Mouse (Mus musculus) limb, embryonic 14.5 days (tissue): ENCODE measurements around the gene C1qc. TPM values are rescaled to one million over a fixed set of nuclear protein-coding genes. Genes with fewer than 3 reads are reported as not detected.

Experiments used
- ATAC-seq: fragments of 200-750 bp; cut with Nextera tagmentation; 2 replicates; pipeline ENCODE4 v1.8.0; 2017; ENCODE audit warnings: low read depth, moderate number of reproducible peaks, moderate TSS enrichment; ENCODE audit not compliant: low FRiP score
- DNase-seq: peaks from one replicate; pipeline ENCODE4 v3.0.0-alpha.2; 2015; ENCODE audit warnings: low spot score
- H3K27ac ChIP-seq: fragments of 300-500 bp; sonication (generic); replicated peaks from 2 replicates; pipeline ENCODE4 v1.5.1; 2014; ENCODE audit warnings: low read depth, mild to moderate bottlenecking, low read length, moderate library complexity, mixed read lengths
- H3K27me3 ChIP-seq: fragments of 300-500 bp; sonication (generic); 2 replicates; pipeline ENCODE4 v1.6.1; 2014; ENCODE audit warnings: low read length, mixed read lengths; ENCODE audit not compliant: control insufficient read depth, insufficient read depth
- H3K36me3 ChIP-seq: fragments of 300-500 bp; sonication (generic); 2 replicates; pipeline ENCODE4 v1.6.1; 2014; ENCODE audit warnings: mild to moderate bottlenecking, low read length, moderate library complexity, mixed read lengths; ENCODE audit not compliant: control insufficient read depth, insufficient read depth
- H3K4me1 ChIP-seq: fragments of 300-500 bp; sonication (generic); 2 replicates; pipeline ENCODE4 v1.6.1; 2014; ENCODE audit warnings: antibody characterized with exemption, low read length, mixed read lengths; ENCODE audit not compliant: control insufficient read depth, insufficient read depth
- H3K4me2 ChIP-seq: fragments of 300-500 bp; sonication (generic); replicated peaks from 2 replicates; pipeline ENCODE4 v1.6.1; 2014; ENCODE audit warnings: low read depth, mild to moderate bottlenecking, low read length, moderate library complexity; ENCODE audit not compliant: severe bottlenecking
- H3K4me3 ChIP-seq: fragments of 300-500 bp; sonication (generic); replicated peaks from 2 replicates; pipeline ENCODE4 v1.5.1; 2014; ENCODE audit warnings: low read length
- H3K9ac ChIP-seq: fragments of 300-500 bp; sonication (generic); 2 replicates; pipeline ENCODE4 v1.6.1; 2014; ENCODE audit warnings: mild to moderate bottlenecking, low read depth, low read length, moderate library complexity; ENCODE audit not compliant: severe bottlenecking
- H3K9me3 ChIP-seq: fragments of 300-500 bp; sonication (generic); 2 replicates; pipeline ENCODE4 v1.6.1; 2016; ENCODE audit warnings: low read length; ENCODE audit not compliant: control insufficient read depth
- POLR2A ChIP-seq: fragments of 200-500 bp; IDR thresholded peaks from 2 replicates; pipeline ENCODE4 v1.8.0; 2012; ENCODE audit warnings: inconsistent platforms, mild to moderate bottlenecking, moderate library complexity, borderline replicate concordance; ENCODE audit not compliant: insufficient read depth, insufficient read length; ENCODE audit errors: extremely low read depth
- WGBS: fragments of 180-500 bp; shearing (Covaris S2); extraction: QIAGEN DNeasy Blood & Tissue Kit; methylation state at CpG from one replicate; pipeline ENCODE4 v1.1.7; 2014; 5-methylcytosine and 5-hydroxymethylcytosine counted together
- polyA plus RNA-seq, 2 experiments: library from polyadenylated mRNA; depleted of rRNA in 1 of 2; stranded (reverse) in 1 of 2; unstranded in 1 of 2; fragments of >200 nt; fragmentation: Nextera tagmentation in 1 of 2; extraction: Ambion mirVana in 1 of 2; gene quantifications; 2 replicates each; pipeline versions ENCODE4 v1.2.1 to v1.2.3; 2012 to 2014

The C1qc gene
- polyA plus RNA-seq, 2 experiments: 36.7 to 40.5 TPM

DNA sequence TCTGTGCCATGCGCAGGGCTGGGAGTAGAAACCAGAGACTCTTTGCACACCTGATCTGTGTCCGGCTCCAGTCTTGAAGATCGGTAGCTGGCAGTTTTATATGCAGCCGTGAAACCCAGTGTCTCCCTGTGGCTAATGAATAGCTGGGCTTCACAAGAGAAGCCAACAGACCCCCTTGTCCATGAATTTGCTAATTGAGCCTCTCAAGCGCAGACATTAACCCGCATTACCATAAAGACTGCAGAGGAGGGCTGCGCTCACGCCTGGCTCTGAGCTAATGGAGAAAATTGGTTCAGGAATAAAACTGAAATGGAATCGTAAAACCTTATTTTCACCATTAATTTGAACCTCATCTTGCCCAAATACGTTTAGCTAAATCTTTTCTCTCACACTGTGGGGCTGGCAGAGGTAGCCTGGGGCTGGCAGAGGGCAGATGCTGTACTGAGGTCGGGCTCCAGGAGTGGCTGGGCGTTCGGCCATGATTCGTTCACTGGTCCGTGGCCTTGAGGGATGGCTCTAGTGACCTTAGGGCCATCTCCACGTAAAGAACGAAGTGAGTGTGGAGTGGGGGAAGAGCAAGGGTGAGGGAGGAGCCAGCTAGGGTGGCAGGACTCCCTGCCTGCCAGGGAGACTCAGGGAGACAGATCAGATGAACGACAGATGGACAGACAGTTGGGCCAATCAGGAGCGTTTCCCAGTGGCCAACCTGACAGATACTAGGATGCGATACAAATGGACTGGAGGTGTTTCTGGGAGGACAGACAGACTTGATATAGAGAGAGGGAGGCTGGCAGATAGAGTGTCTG lies 23.7 kb upstream of the C1qc start:
- H3K27me3 ChIP-seq: 0 out of 2 replicates have a peak, but pooled peaks cover 9% of the 10 kb centered on the region
- WGBS: 52% methylated on average over 20 of the region's 20 CpGs
- H3K4me2 ChIP-seq: no peak overlapping the region

DNA sequence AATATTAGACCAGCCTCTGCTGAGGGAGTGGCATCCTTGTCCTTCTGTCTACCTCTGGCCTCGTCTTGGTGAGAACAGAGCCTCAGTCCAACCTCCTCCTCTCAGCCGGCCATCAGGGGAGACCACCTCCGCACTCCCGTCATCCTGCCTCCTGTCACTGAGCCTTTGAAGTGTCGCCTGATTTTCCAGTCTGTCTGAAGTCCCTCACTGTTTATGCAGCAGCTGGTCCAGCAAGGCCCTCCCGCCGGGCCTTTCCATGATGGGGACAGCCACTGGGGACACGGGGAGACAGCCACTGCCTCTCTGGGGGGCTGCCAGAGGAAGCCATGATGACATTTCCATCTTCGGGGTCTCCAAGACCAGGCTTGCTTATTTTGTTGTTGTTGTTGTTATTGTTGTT lies 20.0 kb upstream of the C1qc start:
- H3K4me2 ChIP-seq: no peak overlapping the region
- no peak overlapping the region for H3K4me3 ChIP-seq
- H3K27me3 ChIP-seq: peaks cover 35% of the 10 kb centered on the region
- DNase-seq (no peak), ATAC-seq (no peak)
- no peak for TF ChIP-seq POLR2A
- no peaks in the 10 kb centered on the region for H3K36me3 ChIP-seq
- no peak overlapping the region for H3K27ac ChIP-seq
- H3K9me3 ChIP-seq: no peaks in the 10 kb centered on the region
- H3K9ac ChIP-seq: no peak overlapping the region
- H3K4me1 ChIP-seq: no peaks in the 10 kb centered on the region
- WGBS: 14% methylated on average over 9 of the region's 9 CpGs

More for the DNA sequence above, 23.7 kb upstream of the C1qc start:
- DNase-seq (no peak), ATAC-seq (no peak)
- H3K4me3 ChIP-seq: no peak overlapping the region
- no peaks in the 10 kb centered on the region for H3K9me3 ChIP-seq
- no peaks in the 10 kb centered on the region for H3K36me3 ChIP-seq
- no peak overlapping the region for H3K9ac ChIP-seq
- no peak overlapping the region for H3K27ac ChIP-seq
- no peak for TF ChIP-seq POLR2A
- H3K4me1 ChIP-seq: no peaks in the 10 kb centered on the region

DNA sequence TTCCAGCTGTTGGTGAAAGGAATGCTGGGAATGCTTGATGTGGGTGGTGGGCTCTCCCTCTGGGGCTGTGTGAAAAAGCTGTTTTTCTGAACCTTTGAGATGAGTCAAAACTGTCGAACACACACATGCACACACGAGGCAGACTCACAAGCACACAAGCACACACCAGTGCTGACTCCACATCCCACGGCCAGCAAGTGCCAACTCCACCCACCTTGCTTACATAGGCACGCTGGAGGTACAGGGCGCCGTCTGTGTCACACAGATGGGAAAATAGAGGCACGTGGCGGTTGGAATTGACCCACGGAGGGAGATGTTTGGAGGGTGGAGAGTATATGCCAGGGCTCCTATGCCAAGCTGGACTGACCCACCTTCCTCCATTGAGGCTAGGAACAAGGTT lies 18.9 kb upstream of the C1qc start:
- TF ChIP-seq POLR2A: no peak
- peaks cover 36% of the 10 kb centered on the region for H3K27me3 ChIP-seq
- H3K27ac ChIP-seq: no peak overlapping the region
- no peak for ATAC-seq
- H3K4me2 ChIP-seq: no peak overlapping the region
- WGBS: 37% methylated on average over 9 of the region's 9 CpGs
- H3K36me3 ChIP-seq: no peaks in the 10 kb centered on the region
- no peaks in the 10 kb centered on the region for H3K9me3 ChIP-seq
- no peak overlapping the region for H3K9ac ChIP-seq
- no peak overlapping the region for H3K4me3 ChIP-seq
- no peaks in the 10 kb centered on the region for H3K4me1 ChIP-seq
- no peak for DNase-seq

DNA sequence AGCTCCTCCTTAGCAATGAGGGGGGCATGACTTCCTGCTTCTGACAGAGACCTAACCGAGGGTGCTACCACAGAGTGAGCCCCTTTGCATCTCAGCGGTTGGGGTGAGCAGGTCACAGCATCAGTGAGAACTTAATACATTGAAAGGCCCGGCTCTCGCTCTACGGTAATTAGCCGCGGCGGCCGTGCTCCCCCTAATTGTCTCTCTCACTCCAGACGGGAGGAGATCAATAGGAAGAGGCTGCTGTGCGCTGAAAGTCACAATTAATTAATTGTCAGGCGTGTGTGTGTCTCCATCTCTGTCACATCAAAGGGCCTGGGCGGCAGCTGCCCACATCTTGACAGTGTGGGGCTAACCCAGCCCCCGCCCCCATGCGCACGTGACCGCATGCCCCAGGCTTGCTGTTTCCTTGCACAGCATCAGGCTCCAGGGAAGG lies 18.4 kb upstream of the C1qc start:
- Histone ChIP-seq H3K36me3 (no peaks in the 10 kb centered on the region), H3K27me3 (peaks cover 42% of the 10 kb centered on the region), H3K4me3 (no peak overlapping the region), H3K4me1 (no peaks in the 10 kb centered on the region), H3K27ac (no peak overlapping the region), H3K9ac (no peak overlapping the region), H3K4me2 (no peak overlapping the region), H3K9me3 (no peaks in the 10 kb centered on the region)
- WGBS: under 1% methylated on average over 17 of the region's 17 CpGs
- ATAC-seq (no peak), DNase-seq (no peak)
- TF ChIP-seq POLR2A: no peak

DNA sequence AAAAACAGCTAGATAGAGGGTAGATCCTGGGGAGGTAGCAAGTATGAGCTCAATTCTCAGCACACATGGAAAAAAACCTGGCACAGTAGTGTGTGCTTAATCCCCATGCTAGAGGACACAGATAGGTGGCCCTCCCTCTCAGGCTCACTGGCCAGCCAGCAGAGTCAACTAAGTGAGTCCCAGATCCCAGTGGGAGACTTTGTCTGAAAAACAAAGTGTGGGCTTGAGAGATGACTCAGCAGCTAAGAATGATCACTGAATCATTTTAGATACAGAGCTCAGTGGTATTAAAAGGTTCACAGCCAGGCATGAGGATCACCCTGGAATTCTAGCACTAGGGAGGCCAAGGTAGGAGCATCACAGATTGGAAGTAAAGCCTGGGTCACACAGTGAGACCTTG lies 14.9 kb upstream of the C1qc start:
- no peaks in the 10 kb centered on the region for H3K4me1 ChIP-seq
- no peak overlapping the region for H3K4me3 ChIP-seq
- no peak overlapping the region for H3K27ac ChIP-seq
- DNase-seq (no peak), ATAC-seq (no peak)
- no peak overlapping the region for H3K9ac ChIP-seq
- no peaks in the 10 kb centered on the region for H3K9me3 ChIP-seq
- H3K4me2 ChIP-seq: no peak overlapping the region
- TF ChIP-seq POLR2A: no peak
- peaks cover 67% of the 10 kb centered on the region for H3K27me3 ChIP-seq
- H3K36me3 ChIP-seq: no peaks in the 10 kb centered on the region

DNA sequence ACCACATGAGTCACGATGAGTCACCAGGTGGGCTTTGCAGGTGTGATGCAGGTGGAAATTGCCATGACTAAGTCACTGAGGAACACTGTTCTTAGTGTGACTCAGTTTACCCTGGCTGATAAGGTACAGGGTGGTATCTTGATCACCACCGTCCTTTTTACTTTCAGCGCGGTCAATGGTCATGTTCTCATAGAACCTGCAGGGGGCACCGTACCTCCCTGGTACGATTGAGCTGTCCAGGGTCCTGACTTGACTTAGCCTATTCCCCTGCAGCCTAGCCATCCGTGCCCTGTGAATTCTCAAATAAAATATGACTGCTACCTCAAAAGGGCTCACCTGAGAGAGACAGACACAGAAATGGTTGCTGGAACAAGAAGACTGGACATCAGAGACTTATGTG lies 14.2 kb upstream of the C1qc start:
- DNase-seq: peak; percentile 88
- no peak for TF ChIP-seq POLR2A

More for the DNA sequence above, 14.2 kb upstream of the C1qc start:
- Histone ChIP-seq H3K4me2 (no peak overlapping the region), H3K4me1 (no peaks in the 10 kb centered on the region), H3K36me3 (no peaks in the 10 kb centered on the region), H3K9me3 (no peaks in the 10 kb centered on the region), H3K4me3 (no peak overlapping the region), H3K9ac (no peak overlapping the region), H3K27me3 (peaks cover 62% of the 10 kb centered on the region), H3K27ac (no peak overlapping the region)
- WGBS: 12% methylated on average over 7 of the region's 7 CpGs
- ATAC-seq: no peak
